Mouse (Mus musculus) midbrain, embryonic 16.5 days (tissue): ENCODE results near the gene Zzef1. TPM values are rescaled to one million over a fixed set of nuclear protein-coding genes. Genes with fewer than 3 reads are reported as not detected.

Experiments used
- ATAC-seq: fragments of 200-750 bp; cut with Nextera tagmentation; 2 replicates; pipeline ENCODE4 v1.8.0; 2017; ENCODE audit warnings: moderate TSS enrichment
- H3K27ac ChIP-seq: fragments of 300-500 bp; sonication (generic); 2 replicates; pipeline ENCODE4 v1.5.1; 2014; ENCODE audit warnings: mild to moderate bottlenecking, low read length, mixed read lengths
- H3K27me3 ChIP-seq: fragments of 300-500 bp; sonication (generic); 2 replicates; pipeline ENCODE4 v1.6.1; 2014; ENCODE audit warnings: low read depth, low read length, mixed read lengths; ENCODE audit not compliant: control insufficient read depth, insufficient read depth
- H3K36me3 ChIP-seq: fragments of 300-500 bp; sonication (generic); 2 replicates; pipeline ENCODE4 v1.6.1; 2014; ENCODE audit warnings: mild to moderate bottlenecking, low read length, moderate library complexity, mixed read lengths; ENCODE audit not compliant: control insufficient read depth, insufficient read depth
- H3K4me1 ChIP-seq: fragments of 300-500 bp; sonication (generic); 2 replicates; pipeline ENCODE4 v1.6.1; 2014; ENCODE audit warnings: mild to moderate bottlenecking, low read length, mixed read lengths; ENCODE audit not compliant: control insufficient read depth, insufficient read depth
- H3K4me2 ChIP-seq: fragments of 300-500 bp; sonication (generic); 2 replicates; pipeline ENCODE4 v1.6.1; 2014; ENCODE audit warnings: mild to moderate bottlenecking, low read length, mixed read lengths
- H3K4me3 ChIP-seq: fragments of 300-500 bp; sonication (generic); 2 replicates; pipeline ENCODE4 v1.5.1; 2014; ENCODE audit warnings: low read depth, mild to moderate bottlenecking, low read length, moderate library complexity, mixed read lengths
- H3K9ac ChIP-seq: fragments of 300-500 bp; sonication (generic); 2 replicates; pipeline ENCODE4 v1.6.1; 2014; ENCODE audit warnings: low read depth, low read length, mixed read lengths
- H3K9me3 ChIP-seq: fragments of 300-500 bp; sonication (generic); replicated peaks from 2 replicates; pipeline ENCODE4 v1.6.1; 2014; ENCODE audit warnings: mild to moderate bottlenecking, low read length, mixed read lengths; ENCODE audit not compliant: control insufficient read depth, poor library complexity, severe bottlenecking
- WGBS: fragments of 180-500 bp; shearing (Covaris S2); extraction: QIAGEN DNeasy Blood & Tissue Kit; methylation state at CpG from one replicate; pipeline ENCODE4 v1.1.7; 2014; 5-methylcytosine and 5-hydroxymethylcytosine counted together
- polyA plus RNA-seq: library from polyadenylated mRNA; unstranded; fragments of >200 nt; fragmentation: Nextera tagmentation; extraction: Ambion mirVana; gene quantifications from 2 replicates; pipeline ENCODE4 v1.2.1, GENCODE M21; 2015

Zzef1 gene
- polyA plus RNA-seq, 1 experiment from 2014 or later: 13.3 TPM

DNA sequence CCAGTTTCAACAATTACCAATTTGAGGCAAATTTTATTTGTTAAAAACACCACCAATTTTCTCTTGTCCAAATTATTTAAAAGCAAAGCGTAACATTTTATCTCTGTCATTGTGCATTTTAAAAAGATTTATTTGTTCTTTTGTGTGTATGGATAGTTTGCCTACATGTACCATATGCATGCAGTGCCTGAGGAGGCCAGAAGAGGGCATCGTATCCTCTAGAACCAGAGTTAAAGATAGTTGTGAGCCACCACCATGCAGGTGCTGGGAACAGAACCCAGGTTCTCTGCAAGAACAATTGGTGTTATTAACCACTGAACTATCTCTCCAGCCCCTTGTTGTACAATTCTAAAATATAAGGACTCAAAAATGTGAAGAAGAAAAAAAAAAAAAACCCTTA lies 18.2 kb downstream of the Zzef1 start:
- Histone ChIP-seq H3K9ac (no peak overlapping the region), H3K4me3 (no peak overlapping the region), H3K9me3 (no peaks in the 10 kb centered on the region), H3K27me3 (no peaks in the 10 kb centered on the region), H3K27ac (no peak overlapping the region), H3K4me2 (no peak overlapping the region), H3K36me3 (no peaks in the 10 kb centered on the region), H3K4me1 (no peaks in the 10 kb centered on the region)
- WGBS: 82% methylated on average over 2 of the region's 2 CpGs
- no peak for ATAC-seq

DNA sequence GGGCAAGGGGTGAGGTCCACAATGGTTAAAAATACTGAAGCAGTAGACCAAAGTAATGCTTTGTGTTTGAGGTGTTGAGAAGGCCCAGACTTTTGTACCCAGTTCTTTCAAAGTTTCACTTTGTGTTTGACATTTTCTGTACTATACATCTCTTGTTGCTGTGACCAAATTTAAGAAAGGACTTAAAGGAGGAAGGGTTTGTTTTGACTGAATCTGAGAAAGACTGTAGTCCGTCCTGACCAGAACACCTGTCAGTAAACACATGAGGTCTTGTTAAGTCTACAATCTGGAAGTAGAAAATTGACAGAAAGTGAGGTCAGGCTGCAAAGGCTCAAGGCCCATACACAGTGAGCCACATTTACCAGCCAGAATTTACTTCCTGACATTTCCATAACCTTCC lies 20.8 kb downstream of the Zzef1 start:
- no peak for ATAC-seq
- Histone ChIP-seq H3K4me1 (no peaks in the 10 kb centered on the region), H3K4me3 (no peak overlapping the region), H3K27ac (no peak overlapping the region), H3K36me3 (0 out of 2 replicates have a peak, but pooled peaks cover 5% of the 10 kb centered on the region), H3K9me3 (no peaks in the 10 kb centered on the region), H3K27me3 (no peaks in the 10 kb centered on the region), H3K4me2 (no peak overlapping the region), H3K9ac (no peak overlapping the region)
- 88% methylated on average over 1 of the region's 1 CpGs for WGBS

GRCm38 (mm10) chr11:72818067-72818466 lies 22.0 kb downstream of the Zzef1 start:
- Histone ChIP-seq H3K4me3 (no peak overlapping the region), H3K9ac (no peak overlapping the region), H3K4me2 (no peak overlapping the region), H3K9me3 (no peaks in the 10 kb centered on the region), H3K4me1 (no peaks in the 10 kb centered on the region), H3K27ac (no peak overlapping the region), H3K27me3 (no peaks in the 10 kb centered on the region), H3K36me3 (peaks cover 7% of the 10 kb centered on the region)
- WGBS: 89% methylated on average over 7 of the region's 7 CpGs
- ATAC-seq: no peak

- 92% methylated on average over 7 of the region's 7 CpGs for WGBS
- Histone ChIP-seq H3K27ac (no peak overlapping the region), H3K4me2 (no peak overlapping the region), H3K27me3 (no peaks in the 10 kb centered on the region), H3K4me3 (no peak overlapping the region), H3K9ac (no peak overlapping the region), H3K9me3 (no peaks in the 10 kb centered on the region), H3K4me1 (no peaks in the 10 kb centered on the region), H3K36me3 (peaks cover 23% of the 10 kb centered on the region)
- ATAC-seq: no peak
These were observed 25.0 kb downstream of the Zzef1 start for GRCm38 (mm10) chr11:72821041-72821440.

- H3K36me3 ChIP-seq: peaks cover 48% of the 10 kb centered on the region
- WGBS: 95% methylated on average over 3 of the region's 3 CpGs
- no peak overlapping the region for H3K4me2 ChIP-seq
- ATAC-seq: no peak
- no peaks in the 10 kb centered on the region for H3K4me1 ChIP-seq
- no peaks in the 10 kb centered on the region for H3K9me3 ChIP-seq
- H3K27me3 ChIP-seq: no peaks in the 10 kb centered on the region
- H3K27ac ChIP-seq: no peak overlapping the region
- no peak overlapping the region for H3K4me3 ChIP-seq
- no peak overlapping the region for H3K9ac ChIP-seq
These were observed 33.8 kb downstream of the Zzef1 start for GRCm38 (mm10) chr11:72829869-72830268.

- no peak for ATAC-seq
- Histone ChIP-seq H3K4me3 (no peak overlapping the region), H3K36me3 (peaks cover 23% of the 10 kb centered on the region)
These were observed 46.7 kb downstream of the Zzef1 start for GRCm38 (mm10) chr11:72842731-72843130.

GRCm38 (mm10) chr11:72843576-72843975 lies 47.5 kb downstream of the Zzef1 start:
- Histone ChIP-seq H3K9ac (no peak overlapping the region), H3K27me3 (no peaks in the 10 kb centered on the region), H3K27ac (no peak overlapping the region), H3K4me3 (no peak overlapping the region), H3K36me3 (peaks cover 25% of the 10 kb centered on the region), H3K9me3 (no peaks in the 10 kb centered on the region), H3K4me1 (no peaks in the 10 kb centered on the region), H3K4me2 (no peak overlapping the region)
- ATAC-seq: no peak

More at GRCm38 (mm10) chr11:72842731-72843130, 46.7 kb downstream of the Zzef1 start:
- Histone ChIP-seq H3K9me3 (no peaks in the 10 kb centered on the region), H3K4me1 (no peaks in the 10 kb centered on the region), H3K9ac (no peak overlapping the region), H3K4me2 (no peak overlapping the region), H3K27me3 (no peaks in the 10 kb centered on the region), H3K27ac (no peak overlapping the region)
- WGBS: 83% methylated on average over 3 of the region's 3 CpGs

DNA sequence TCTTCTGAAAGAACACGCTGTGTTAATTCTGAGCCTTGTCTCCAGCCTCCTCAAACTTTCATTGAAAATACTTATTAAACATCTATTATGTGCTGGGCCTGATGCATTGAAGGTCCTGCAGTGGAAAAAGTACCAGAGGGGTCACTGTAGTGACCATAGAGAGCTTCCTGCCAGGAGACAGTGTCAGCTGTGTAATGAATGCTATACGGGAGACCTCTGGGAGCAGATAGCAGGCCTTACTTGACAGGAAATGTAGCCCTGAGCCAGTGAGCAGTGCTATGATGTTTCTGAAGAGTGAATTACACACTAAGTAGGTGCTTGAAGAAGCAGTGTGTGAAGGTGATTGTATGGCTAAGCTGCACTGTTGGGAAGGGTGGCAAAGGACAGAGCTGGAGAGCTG lies 49.5 kb downstream of the Zzef1 start:
- Histone ChIP-seq H3K27ac (no peak overlapping the region), H3K36me3 (peaks cover 28% of the 10 kb centered on the region), H3K27me3 (no peaks in the 10 kb centered on the region), H3K4me1 (no peaks in the 10 kb centered on the region), H3K4me2 (no peak overlapping the region), H3K9me3 (no peaks in the 10 kb centered on the region), H3K4me3 (no peak overlapping the region), H3K9ac (no peak overlapping the region)
- 97% methylated on average over 2 of the region's 2 CpGs for WGBS
- no peak for ATAC-seq

DNA sequence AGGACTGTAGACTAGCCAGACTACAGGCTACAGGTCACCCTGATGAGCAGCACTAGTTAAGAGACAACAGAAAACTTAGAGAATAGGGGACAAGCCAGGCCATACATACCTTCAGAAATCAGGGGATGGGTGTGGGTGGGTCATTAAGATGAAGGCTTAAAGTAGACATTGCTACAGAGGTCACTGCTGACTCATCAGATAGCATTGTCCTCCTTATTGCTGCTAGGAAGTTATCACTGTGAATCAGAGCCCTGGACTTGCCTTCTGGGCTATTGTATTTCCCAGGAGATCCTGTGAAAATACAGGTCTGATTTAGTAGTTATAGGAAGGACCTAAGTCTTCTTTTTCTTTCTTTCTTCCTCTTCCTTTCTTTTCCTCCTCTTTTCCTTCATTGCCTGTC lies 50.7 kb downstream of the Zzef1 start:
- no peak overlapping the region for H3K9ac ChIP-seq
- no peaks in the 10 kb centered on the region for H3K27me3 ChIP-seq
- H3K36me3 ChIP-seq: peaks cover 32% of the 10 kb centered on the region
- no peaks in the 10 kb centered on the region for H3K4me1 ChIP-seq
- no peak overlapping the region for H3K4me2 ChIP-seq
- H3K9me3 ChIP-seq: no peaks in the 10 kb centered on the region
- no peak overlapping the region for H3K27ac ChIP-seq
- H3K4me3 ChIP-seq: no peak overlapping the region
- no peak for ATAC-seq
